Mouse (Mus musculus): ENCODE data around the gene Hoxd10. TPM values are rescaled to one million over a fixed set of nuclear protein-coding genes. Genes with fewer than 3 reads are reported as not detected.

Hoxd10 gene
- polyA plus RNA-seq, 2 experiments: 0.07 TPM; not detected in 1

DNA sequence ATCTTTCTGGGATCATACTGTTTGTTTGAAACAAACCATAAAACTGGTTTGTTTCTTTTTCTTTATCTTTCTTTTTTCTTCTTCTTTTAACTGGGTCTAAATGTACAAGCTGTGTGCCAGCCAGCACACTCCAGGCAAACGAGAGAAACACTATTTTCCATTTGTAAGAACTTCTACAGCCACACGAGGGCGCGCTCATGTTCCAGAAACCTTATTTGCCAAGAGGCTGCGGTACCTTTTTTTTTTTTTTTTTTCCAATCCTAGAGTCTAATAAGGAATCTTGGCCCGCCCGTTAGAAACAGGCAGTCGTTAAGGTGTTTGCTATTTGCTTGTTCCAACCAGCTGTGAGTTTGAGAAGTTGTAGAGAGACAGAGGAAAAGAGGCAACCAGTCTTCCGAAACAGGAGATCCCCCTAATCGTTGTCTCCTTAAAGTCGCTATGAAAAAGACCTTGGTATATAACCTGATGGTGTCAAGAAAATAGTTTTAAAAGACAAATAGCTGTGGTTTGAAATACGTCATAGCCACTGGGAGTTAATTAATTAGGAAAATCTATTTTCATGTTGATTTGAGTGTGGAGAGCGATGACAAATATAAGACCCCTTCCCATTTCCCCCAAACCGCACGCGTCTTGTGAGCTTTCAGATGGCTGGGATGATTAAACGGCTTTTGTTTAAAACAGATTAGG lies 5.3 kb upstream of the Hoxd10 start:
- DNase-seq (ENCODE audit: low read depth in 3 of 3, low spot score in 3 of 3) (no peak), ATAC-seq (ENCODE audit: insufficient read depth) (no peak)
- Histone ChIP-seq H3K4me3 (ENCODE audit: insufficient read depth in 1 of 2, low read depth in 2 of 2, low read length in 2 of 2) (no peak overlapping the region), H3K4me1 (replicated peaks; ENCODE audit: control insufficient read depth in 2 of 2, insufficient read depth in 2 of 2, low read length in 1 of 2) (no peaks in the 10 kb centered on the region), H3K36me3 (replicated peaks; ENCODE audit: control insufficient read depth, insufficient read depth, low read depth) (no peaks in the 10 kb centered on the region), H3K27ac (no peak overlapping the region), H3K4me2 (ENCODE audit: low read depth) (no peak overlapping the region), H3K9ac (replicated peaks) (no peak overlapping the region), H3K27me3 (ENCODE audit: control insufficient read depth, insufficient read depth, low read length) (peaks cover 97% of the 10 kb centered on the region), H3K9me3 (ENCODE audit: control insufficient read depth, low read length) (no peaks in the 10 kb centered on the region)
- peak; percentile 32; the same call in 1 of the 2 replicates for TF ChIP-seq CTCF (IDR thresholded peaks at IDR 0.05; ENCODE audit: low read depth)
- TF ChIP-seq EP300 (IDR thresholded peaks at IDR 0.05; ENCODE audit: low read depth): no peak
- 7% methylated on average over 17 of the region's 17 CpGs for WGBS (ENCODE audit: insufficient replicate concordance)

DNA sequence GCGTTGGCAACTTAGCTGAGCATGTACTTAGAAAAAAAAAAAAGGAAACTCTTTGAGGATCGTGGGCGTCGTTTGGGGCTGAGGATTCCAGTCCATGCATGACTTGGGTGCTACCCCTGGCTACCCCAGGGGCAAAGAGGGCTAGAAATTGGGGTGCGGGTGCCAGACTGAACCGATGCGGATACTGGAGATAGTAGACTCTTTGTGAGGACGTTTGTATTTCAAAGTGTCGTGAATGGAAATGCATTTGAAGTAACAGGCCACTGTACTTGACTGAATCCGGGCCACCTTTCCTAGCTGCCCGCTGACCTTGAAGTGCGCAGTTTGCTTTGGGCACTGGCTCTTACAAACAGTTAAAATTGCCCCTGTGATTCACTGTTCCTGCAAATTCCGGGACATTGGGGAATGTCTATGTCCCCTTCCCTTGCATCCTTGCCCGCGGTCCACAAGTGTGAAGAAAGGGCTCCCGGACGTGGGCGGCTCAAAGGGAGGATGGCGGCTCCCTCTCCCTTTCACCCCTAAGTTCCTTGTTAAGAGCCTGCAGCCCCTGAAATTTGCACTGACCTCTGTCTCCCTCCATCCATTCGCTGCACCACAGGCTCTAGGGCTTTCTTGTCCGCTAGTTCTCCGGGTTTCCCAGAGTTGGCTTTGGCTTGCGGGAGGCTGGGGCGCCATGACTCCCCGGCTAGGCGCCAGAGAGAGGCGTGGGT lies 4.6 kb upstream of the Hoxd10 start:
- Histone ChIP-seq H3K9ac (replicated peaks) (no peak overlapping the region), H3K4me2 (ENCODE audit: low read depth) (no peak overlapping the region), H3K4me3 (ENCODE audit: insufficient read depth in 1 of 2, low read depth in 2 of 2, low read length in 2 of 2) (no peak overlapping the region), H3K4me1 (replicated peaks; ENCODE audit: control insufficient read depth in 2 of 2, insufficient read depth in 2 of 2, low read length in 1 of 2) (no peaks in the 10 kb centered on the region), H3K36me3 (replicated peaks; ENCODE audit: control insufficient read depth, insufficient read depth, low read depth) (no peaks in the 10 kb centered on the region), H3K27ac (no peak overlapping the region), H3K9me3 (ENCODE audit: control insufficient read depth, low read length) (no peaks in the 10 kb centered on the region), H3K27me3 (ENCODE audit: control insufficient read depth, insufficient read depth, low read length) (peaks cover 97% of the 10 kb centered on the region)
- 1% methylated on average over 27 of the region's 27 CpGs for WGBS (ENCODE audit: insufficient replicate concordance)
- DNase-seq (ENCODE audit: low read depth in 3 of 3, low spot score in 3 of 3): no peak
- no peak for TF ChIP-seq CTCF (IDR thresholded peaks at IDR 0.05; ENCODE audit: low read depth)
- ATAC-seq (ENCODE audit: insufficient read depth): no peak

DNA sequence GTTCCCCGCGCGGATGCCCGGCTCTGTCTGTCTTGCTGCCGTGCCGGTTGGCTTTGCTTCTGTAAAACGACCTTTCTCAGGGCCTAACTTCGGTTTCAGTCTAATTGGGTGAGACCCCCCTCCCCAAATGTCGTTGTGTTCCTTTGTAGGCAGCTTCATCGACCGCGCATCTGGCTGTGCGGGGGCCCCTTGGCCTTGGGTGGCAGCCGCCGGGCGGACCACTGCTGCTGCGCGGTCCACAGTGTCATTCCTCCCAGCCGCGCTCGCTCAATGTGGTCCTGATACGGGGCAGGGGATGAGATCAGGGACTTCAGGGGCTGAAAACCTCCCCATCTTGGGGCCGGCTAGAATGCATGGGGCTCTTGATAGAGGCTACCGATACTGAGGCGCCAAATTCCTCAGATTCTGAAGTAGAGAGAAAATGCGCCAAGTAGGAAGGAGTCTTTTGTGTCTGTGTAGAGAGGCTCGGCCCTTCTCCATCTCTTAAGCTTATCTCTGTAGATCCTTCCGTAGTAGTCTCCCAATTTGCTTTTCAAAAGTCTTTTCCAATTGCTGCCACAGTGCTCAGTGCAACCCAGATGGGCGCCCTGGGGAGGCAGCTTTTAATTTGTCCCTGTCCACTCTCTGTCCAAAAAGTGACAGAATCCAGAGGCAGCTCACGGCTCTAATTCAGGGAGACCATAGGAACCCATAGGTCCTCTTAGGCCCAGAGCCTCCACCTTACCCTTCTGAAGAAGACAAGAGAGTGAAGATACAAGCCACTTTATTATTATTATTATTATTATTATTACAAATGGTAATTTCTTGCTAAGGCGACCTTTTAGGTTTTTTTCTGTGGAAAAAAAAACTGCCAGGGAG lies 3.8 kb upstream of the Hoxd10 start:
- DNase-seq (ENCODE audit: low read depth in 3 of 3, low spot score in 3 of 3): no peak
- Histone ChIP-seq H3K36me3 (replicated peaks; ENCODE audit: control insufficient read depth, insufficient read depth, low read depth) (no peaks in the 10 kb centered on the region), H3K4me1 (replicated peaks; ENCODE audit: control insufficient read depth in 2 of 2, insufficient read depth in 2 of 2, low read length in 1 of 2) (no peaks in the 10 kb centered on the region), H3K9ac (replicated peaks) (no peak overlapping the region), H3K4me3 (ENCODE audit: insufficient read depth in 1 of 2, low read depth in 2 of 2, low read length in 2 of 2) (no peak overlapping the region), H3K27ac (no peak overlapping the region), H3K4me2 (ENCODE audit: low read depth) (no peak overlapping the region), H3K27me3 (ENCODE audit: control insufficient read depth, insufficient read depth, low read length) (peaks cover 97% of the 10 kb centered on the region), H3K9me3 (ENCODE audit: control insufficient read depth, low read length) (no peaks in the 10 kb centered on the region)
- WGBS (ENCODE audit: insufficient replicate concordance): 2% methylated on average over 31 of the region's 31 CpGs
- TF ChIP-seq EP300 (IDR thresholded peaks at IDR 0.05; ENCODE audit: low read depth) (no peak), CTCF (IDR thresholded peaks at IDR 0.05; ENCODE audit: low read depth) (no peak)
- no peak for ATAC-seq (ENCODE audit: insufficient read depth)

- Histone ChIP-seq H3K9ac (replicated peaks) (no peak overlapping the region), H3K4me2 (ENCODE audit: low read depth) (no peak overlapping the region), H3K27ac (no peak overlapping the region), H3K27me3 (ENCODE audit: control insufficient read depth, insufficient read depth, low read length) (peaks cover 97% of the 10 kb centered on the region), H3K4me1 (replicated peaks; ENCODE audit: control insufficient read depth in 2 of 2, insufficient read depth in 2 of 2, low read length in 1 of 2) (no peaks in the 10 kb centered on the region), H3K36me3 (replicated peaks; ENCODE audit: control insufficient read depth, insufficient read depth, low read depth) (no peaks in the 10 kb centered on the region), H3K4me3 (ENCODE audit: insufficient read depth in 1 of 2, low read depth in 2 of 2, low read length in 2 of 2) (no peak overlapping the region), H3K9me3 (ENCODE audit: control insufficient read depth, low read length) (no peaks in the 10 kb centered on the region)
- DNase-seq (ENCODE audit: low read depth in 3 of 3, low spot score in 3 of 3): no peak
- no peak for TF ChIP-seq CTCF (IDR thresholded peaks at IDR 0.05; ENCODE audit: low read depth)
- no peak for TF ChIP-seq EP300 (IDR thresholded peaks at IDR 0.05; ENCODE audit: low read depth)
- 3% methylated on average over 12 of the region's 12 CpGs for WGBS (ENCODE audit: insufficient replicate concordance)
- no peak for ATAC-seq (ENCODE audit: insufficient read depth)
Observed at GRCm38 (mm10) chr2:74688795-74689573, 2.7 kb upstream of the Hoxd10 start.

All from liver, embryonic 14.5 days (tissue).